Mouse (Mus musculus) frontal cortex, adult 2 months (tissue): ENCODE results near the gene Ssbp4. TPM values are rescaled to one million over a fixed set of nuclear protein-coding genes. Genes with fewer than 3 reads are reported as not detected.

ENCODE experiments used
- DNase-seq, 2 experiments: peaks; one replicate each; pipeline ENCODE4 v3.0.0; 2022; ENCODE audit warnings: low spot score in 1 of 2; ENCODE audit errors: extremely low spot score in 1 of 2
- polyA plus RNA-seq: library from polyadenylated mRNA; depleted of rRNA; stranded (reverse); fragments of >200 nt; gene quantifications from 2 replicates; pipeline ENCODE4 v1.2.3, GENCODE M21; 2012

Ssbp4 gene
- polyA plus RNA-seq, 1 experiment: 266 TPM

DNA sequence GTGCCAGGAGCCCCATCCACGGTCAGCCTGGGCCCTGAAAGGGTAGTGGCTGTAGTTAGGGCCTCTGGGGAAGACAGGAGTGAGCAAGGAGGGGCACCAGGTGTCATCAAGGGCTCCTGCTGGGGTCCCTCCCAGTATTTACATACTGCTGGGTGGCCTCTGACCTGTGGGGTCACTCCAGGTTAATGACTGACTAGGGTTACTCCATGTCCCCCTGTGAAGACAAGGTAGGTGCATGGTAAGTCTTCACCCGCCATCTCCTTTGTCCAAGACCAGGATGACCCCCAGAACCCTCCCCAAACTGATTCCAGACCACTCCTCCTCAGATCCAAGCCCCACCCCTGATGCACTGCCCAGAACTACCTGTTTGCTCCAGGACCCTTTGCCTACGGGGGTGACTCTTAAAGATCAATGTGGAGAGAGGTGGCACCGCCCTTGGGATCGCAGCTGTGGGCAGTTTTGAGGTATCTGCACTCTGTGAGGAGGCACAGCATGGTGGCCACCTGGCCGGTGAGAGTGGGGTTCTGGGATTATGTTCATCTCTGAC is 23.7 kb upstream of the Ssbp4 start, which contains the start of gene Gdf15:
TSS of gene Gdf15 (minus strand) at position 111 of the 547 bp plus-strand sequence.
- DNase-seq: no peak

GRCm38 (mm10) chr8:70631436-70631835 is 22.8 kb upstream of the Ssbp4 start:
- DNase-seq: no peak

- DNase-seq: no peak
These were observed 22.1 kb upstream of the Ssbp4 start for GRCm38 (mm10) chr8:70630532-70631381.

GRCm38 (mm10) chr8:70629574-70630531 is 21.2 kb upstream of the Ssbp4 start:
- peak; percentile 86 to 94 for DNase-seq

- DNase-seq: no peak
These were observed 20.4 kb upstream of the Ssbp4 start for GRCm38 (mm10) chr8:70628986-70629490.

DNA sequence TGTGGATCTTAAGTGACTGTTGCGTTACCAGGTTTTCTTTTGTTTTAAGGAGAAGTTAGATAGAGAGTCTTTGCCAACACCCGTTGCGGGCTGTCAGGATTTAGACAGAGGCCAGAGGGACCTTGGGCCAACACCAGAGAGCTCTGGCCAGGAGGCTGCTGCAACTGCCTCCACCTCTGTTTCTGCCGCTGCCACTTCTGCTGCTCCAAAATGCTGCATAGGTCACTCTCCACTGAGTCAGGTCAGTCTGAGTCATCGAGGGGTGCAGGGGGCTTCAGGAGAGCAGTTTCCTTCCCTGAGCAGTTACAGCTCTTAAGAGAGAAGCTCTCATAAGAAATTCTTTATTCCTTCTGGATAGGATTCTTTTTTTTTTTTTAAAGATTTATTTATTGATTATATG is 18.4 kb upstream of the Ssbp4 start:
- DNase-seq: no peak

DNA sequence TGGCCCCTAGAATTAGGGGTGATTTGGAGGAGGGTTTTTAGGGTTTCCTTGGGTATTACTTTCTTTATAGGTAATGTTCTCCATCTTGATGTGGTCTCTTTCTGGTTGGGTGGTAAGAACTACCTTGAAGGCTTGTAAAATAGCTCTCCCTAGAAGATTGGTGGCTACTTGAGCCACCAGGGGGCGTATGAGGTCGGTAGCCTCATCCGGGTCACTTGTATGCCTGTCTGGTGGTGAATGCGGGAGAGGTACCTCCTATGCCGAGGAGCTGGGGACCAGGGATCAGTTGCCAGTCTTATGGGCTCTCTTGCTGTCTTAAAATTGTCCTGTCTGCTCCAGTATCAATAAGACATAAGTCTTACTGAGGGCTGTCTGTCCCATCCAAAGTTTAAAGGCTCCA is 16.4 kb upstream of the Ssbp4 start:
- no peak for DNase-seq

DNA sequence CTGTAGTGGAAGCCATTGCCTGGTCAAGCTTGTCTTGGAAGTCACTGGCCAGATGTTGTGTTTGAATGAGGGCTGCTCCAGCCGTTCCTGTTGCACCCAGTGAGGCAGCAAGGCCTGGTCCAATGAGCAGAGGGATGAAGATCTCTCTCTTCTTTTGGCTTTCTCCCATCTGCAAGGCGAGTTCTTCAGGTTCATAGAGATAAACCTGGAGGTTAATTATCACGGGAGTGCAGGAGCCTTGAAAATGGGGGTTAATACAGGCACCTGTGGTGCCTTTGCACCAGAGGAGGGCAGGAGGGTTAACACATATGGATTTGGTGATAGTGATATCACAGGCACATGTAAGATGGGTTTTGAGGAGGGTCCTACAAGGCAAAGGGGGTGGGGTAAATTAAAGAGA is 13.5 kb upstream of the Ssbp4 start:
- no peak for DNase-seq

GRCm38 (mm10) chr8:70618888-70619334 is 10.2 kb upstream of the Ssbp4 start:
- no peak for DNase-seq

- no peak for DNase-seq
These were observed 9.3 kb upstream of the Ssbp4 start for GRCm38 (mm10) chr8:70617985-70618384.

DNA sequence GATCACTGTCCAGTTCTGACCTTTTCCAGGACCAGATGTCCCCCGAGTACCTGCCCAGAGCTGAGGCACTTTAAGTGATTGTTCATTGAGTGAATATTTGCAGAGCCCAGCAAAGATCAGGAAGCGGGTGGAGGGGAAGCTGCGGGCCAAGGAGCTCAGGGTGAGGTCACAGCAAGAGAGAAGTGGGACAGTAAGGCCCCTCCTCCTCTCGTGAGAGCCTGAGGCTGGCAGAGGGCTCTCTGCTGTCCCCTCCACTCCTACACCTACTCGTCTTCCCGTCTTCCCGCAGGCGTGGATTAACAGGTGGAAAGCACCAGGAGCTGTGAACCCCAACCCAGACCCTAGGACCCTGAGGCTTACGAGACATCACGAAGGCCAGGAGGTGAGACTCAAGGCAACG is 8.0 kb upstream of the Ssbp4 start:
- DNase-seq: no peak

DNA sequence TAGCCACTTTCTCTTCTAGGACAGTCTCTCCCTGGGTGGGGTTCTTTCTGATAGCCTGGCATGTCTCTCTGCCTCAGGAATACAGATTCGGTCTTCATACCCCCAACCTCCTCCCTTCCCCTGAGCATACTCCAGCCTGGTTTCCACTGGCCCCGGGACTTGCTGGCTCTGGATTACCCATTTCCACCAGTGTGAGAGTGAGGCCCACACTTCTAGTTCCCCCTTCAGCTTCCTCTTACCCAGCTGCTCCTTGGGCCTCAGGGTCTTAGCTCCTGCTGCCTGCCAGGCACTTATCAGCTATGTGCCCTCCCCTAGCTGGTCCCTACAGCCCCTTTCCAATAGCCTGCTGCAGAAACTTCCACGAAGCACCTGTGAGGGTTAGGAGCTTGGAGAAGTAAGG is 7.2 kb upstream of the Ssbp4 start, which contains the start of gene Lrrc25:
TSS of gene Lrrc25 (plus strand) at position 262 of the 400 bp plus-strand sequence.
- DNase-seq: no peak

- DNase-seq: no peak
These were observed 6.6 kb upstream of the Ssbp4 start for GRCm38 (mm10) chr8:70615281-70615680.

- DNase-seq: no peak
These were observed 5.8 kb upstream of the Ssbp4 start for GRCm38 (mm10) chr8:70614469-70614868.

GRCm38 (mm10) chr8:70613763-70614162 is 5.1 kb upstream of the Ssbp4 start:
- no peak for DNase-seq

DNA sequence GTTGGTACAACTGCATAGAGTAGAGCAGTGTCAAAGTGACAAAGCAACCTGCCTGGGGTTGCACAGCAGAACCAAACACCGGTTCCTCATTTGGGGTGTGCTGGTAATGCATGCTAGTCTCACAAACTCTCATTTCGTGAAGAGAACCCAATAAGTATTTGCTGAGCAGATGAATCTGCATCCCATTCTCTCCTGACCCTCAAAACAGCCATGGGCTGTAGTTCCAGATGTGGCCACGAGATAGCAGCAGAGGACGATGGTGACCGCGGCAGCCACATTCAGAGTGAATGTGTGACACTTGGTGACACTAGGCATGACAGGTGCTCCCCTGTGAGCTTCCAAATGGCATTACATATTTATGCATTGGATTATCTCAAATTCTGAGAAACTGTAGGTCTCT is 3.2 kb upstream of the Ssbp4 start:
- DNase-seq: peak in 1 of 2 experiments; percentile 95

GRCm38 (mm10) chr8:70610796-70611771 is 2.4 kb upstream of the Ssbp4 start:
- peak in 1 of 2 experiments; percentile 85 for DNase-seq

DNA sequence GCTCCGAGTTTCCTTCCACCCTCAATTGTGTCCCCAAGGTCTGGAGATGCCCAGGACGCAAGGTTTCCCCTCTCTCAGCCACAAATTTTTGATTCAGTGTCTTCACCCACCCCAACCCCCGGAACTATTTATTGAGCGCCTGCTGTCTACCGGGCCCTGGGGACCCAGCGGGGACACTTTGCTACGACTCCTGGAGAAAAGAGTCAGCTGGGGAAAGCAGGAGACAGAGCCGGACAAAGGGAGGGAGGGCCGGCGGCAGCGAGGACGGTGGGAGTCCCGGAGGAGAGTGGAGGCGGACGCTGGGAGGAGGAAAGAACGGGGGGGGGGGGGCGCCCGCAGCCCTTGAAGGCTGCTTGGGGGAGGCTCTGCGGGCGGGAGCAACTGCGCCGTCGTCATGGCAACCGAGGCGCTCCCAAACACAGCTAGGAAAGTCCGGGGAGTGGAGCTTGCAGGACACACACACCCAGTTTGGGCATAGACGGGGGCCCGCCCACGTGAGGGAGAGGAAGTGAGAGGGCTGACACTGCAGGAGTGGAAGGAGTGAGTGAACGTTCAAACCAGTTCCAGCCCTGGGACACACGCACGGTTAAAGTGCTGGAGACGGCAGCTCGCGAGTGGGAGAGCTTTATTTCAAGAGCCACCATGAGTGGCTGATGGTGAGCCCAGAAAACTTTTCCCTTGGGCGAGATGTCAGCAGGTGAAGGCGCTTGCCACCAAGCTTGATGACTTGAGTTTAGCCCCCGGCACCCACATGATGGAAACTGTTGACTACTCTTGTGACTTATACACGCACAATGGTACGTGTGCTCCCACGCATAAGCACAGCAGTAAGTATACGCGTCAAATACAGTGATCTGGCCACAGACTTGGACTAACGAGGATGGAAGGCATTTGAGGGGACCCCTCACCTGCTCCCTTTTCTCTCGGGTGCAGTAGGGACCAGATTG is 1.4 kb upstream of the Ssbp4 start:
- peak; percentile 81 to 91 for DNase-seq
